Mouse (Mus musculus) heart, adult 2 months (tissue): ENCODE data around the gene Trp53i11. TPM values are rescaled to one million over a fixed set of nuclear protein-coding genes. Genes with fewer than 3 reads are reported as not detected.

ENCODE experiments used
- DNase-seq, 2 experiments: peaks; one replicate each; pipeline ENCODE4 v3.0.0; 2021
- H3K27ac ChIP-seq: fragments of 200-600 bp; 2 replicates; pipeline ENCODE4 v1.8.1; 2022
- H3K27me3 ChIP-seq: fragments of 200-500 bp; 2 replicates; pipeline ENCODE4 v1.6.1; 2012; ENCODE audit warnings: mild to moderate bottlenecking, low read length, inconsistent platforms, mixed read lengths; ENCODE audit not compliant: control insufficient read depth, insufficient read depth
- H3K36me3 ChIP-seq: fragments of 200-500 bp; 2 replicates; pipeline ENCODE4 v1.6.1; 2012; ENCODE audit warnings: low read length, inconsistent platforms; ENCODE audit not compliant: control insufficient read depth, insufficient read depth
- H3K4me1 ChIP-seq: fragments of 200-500 bp; 2 replicates; pipeline ENCODE4 v1.6.1; 2011; ENCODE audit warnings: low read length; ENCODE audit not compliant: control insufficient read depth, insufficient read depth
- H3K4me3 ChIP-seq: fragments of 200-600 bp; 2 replicates; pipeline ENCODE4 v1.8.1; 2022
- H3K79me2 ChIP-seq: fragments of 200-500 bp; replicated peaks from 2 replicates; pipeline ENCODE4 v1.6.1; 2012; ENCODE audit warnings: mild to moderate bottlenecking, inconsistent platforms, low read length, moderate library complexity, mixed read lengths; ENCODE audit not compliant: control insufficient read depth, insufficient read depth
- H3K9ac ChIP-seq: fragments of 200-500 bp; 2 replicates; pipeline ENCODE4 v1.6.1; 2012; ENCODE audit warnings: low read depth, mild to moderate bottlenecking, control low read depth, inconsistent platforms, low read length, mixed read lengths
- CTCF ChIP-seq: fragments of 200-600 bp; IDR thresholded peaks from 2 replicates; pipeline ENCODE4 v1.8.1; 2022; ENCODE audit warnings: antibody characterized with exemption, mild to moderate bottlenecking, moderate library complexity
- EP300 ChIP-seq: fragments of 200-500 bp; IDR thresholded peaks from 2 replicates; pipeline ENCODE4 v1.6.1; 2011; ENCODE audit warnings: low read depth, low read length, control low read depth; ENCODE audit not compliant: insufficient read depth
- POLR2A ChIP-seq: fragments of 200-500 bp; IDR thresholded peaks from 2 replicates; pipeline ENCODE4 v1.6.1; 2011; ENCODE audit warnings: mild to moderate bottlenecking, low read depth, low read length, control low read depth; ENCODE audit not compliant: insufficient read depth
- WGBS: fragments of 180-500 bp; shearing (Covaris S2); methylation state at CpG from one replicate; pipeline ENCODE4 v1.1.7; 2018; 5-methylcytosine and 5-hydroxymethylcytosine counted together
- intact Hi-C: fragments of 180-260 bp; cut with DNase I; formaldehyde crosslinking; loops from one replicate; pipeline ENCODE4 v1.15.1; 2025
- polyA plus RNA-seq: library from polyadenylated mRNA; depleted of rRNA; stranded (reverse); fragments of >200 nt; gene quantifications from 2 replicates; pipeline ENCODE4 v1.2.3, GENCODE M21; 2012
- total RNA-seq, 2 experiments: library from RNA; stranded (reverse); gene quantifications; 2 replicates each; pipeline ENCODE4 v1.2.3; 2021

The Trp53i11 gene
- total and polyA plus RNA-seq, 3 experiments, result 25.2 to 34.4 (median 33.2) TPM

GRCm38 (mm10) chr2:93170156-93170844 is 17.0 kb upstream of the Trp53i11 start:
- Histone ChIP-seq H3K9ac (no peak overlapping the region), H3K4me3 (no peak overlapping the region), H3K4me1 (peaks cover 15% of the 10 kb centered on the region), H3K27me3 (no peaks in the 10 kb centered on the region), H3K79me2 (no peaks in the 10 kb centered on the region), H3K36me3 (no peaks in the 10 kb centered on the region), H3K27ac (no peak overlapping the region)
- intact Hi-C loops, result no loop called here
- no peak for DNase-seq
- no peak for TF ChIP-seq POLR2A
- no peak for TF ChIP-seq EP300
- no peak for TF ChIP-seq CTCF
- 58% methylated on average over 19 of the region's 19 CpGs for WGBS

GRCm38 (mm10) chr2:93170845-93171200 is 16.5 kb upstream of the Trp53i11 start:
- no peaks in the 10 kb centered on the region for H3K36me3 ChIP-seq
- no peak for DNase-seq
- H3K27me3 ChIP-seq, result no peaks in the 10 kb centered on the region
- no peak overlapping the region for H3K27ac ChIP-seq
- no peak overlapping the region for H3K9ac ChIP-seq
- no peak overlapping the region for H3K4me3 ChIP-seq
- intact Hi-C loops, result no loop called here
- no peaks in the 10 kb centered on the region for H3K79me2 ChIP-seq
- TF ChIP-seq CTCF (no peak), POLR2A (no peak), EP300 (no peak)
- WGBS, result 75% methylated on average over 5 of the region's 5 CpGs
- H3K4me1 ChIP-seq, result peaks cover 15% of the 10 kb centered on the region

- H3K9ac ChIP-seq, result no peak overlapping the region
- H3K4me1 ChIP-seq, result peaks cover 7% of the 10 kb centered on the region
- no peak overlapping the region for H3K4me3 ChIP-seq
- no peak for DNase-seq
- 83% methylated on average over 6 of the region's 6 CpGs for WGBS
- H3K27me3 ChIP-seq, result no peaks in the 10 kb centered on the region
- intact Hi-C loops, result no loop called here
- no peaks in the 10 kb centered on the region for H3K36me3 ChIP-seq
- no peaks in the 10 kb centered on the region for H3K79me2 ChIP-seq
- H3K27ac ChIP-seq, result no peak overlapping the region
- no peak for TF ChIP-seq POLR2A
- TF ChIP-seq EP300, result no peak
- no peak for TF ChIP-seq CTCF
Measured at GRCm38 (mm10) chr2:93171929-93172328, 15.4 kb upstream of the Trp53i11 start.

GRCm38 (mm10) chr2:93172460-93172859 is 14.9 kb upstream of the Trp53i11 start:
- Histone ChIP-seq H3K27ac (no peak overlapping the region), H3K27me3 (no peaks in the 10 kb centered on the region), H3K4me1 (peaks cover 5% of the 10 kb centered on the region), H3K4me3 (no peak overlapping the region), H3K9ac (no peak overlapping the region), H3K36me3 (no peaks in the 10 kb centered on the region), H3K79me2 (no peaks in the 10 kb centered on the region)
- TF ChIP-seq POLR2A (no peak), EP300 (no peak), CTCF (no peak)
- WGBS, result 61% methylated on average over 5 of the region's 5 CpGs
- DNase-seq, result no peak
- intact Hi-C loops, result no loop called here

- intact Hi-C loops, result no loop called here
- Histone ChIP-seq H3K27ac (no peak overlapping the region), H3K27me3 (no peaks in the 10 kb centered on the region), H3K79me2 (no peaks in the 10 kb centered on the region), H3K36me3 (no peaks in the 10 kb centered on the region), H3K4me1 (peaks cover 5% of the 10 kb centered on the region), H3K4me3 (no peak overlapping the region), H3K9ac (no peak overlapping the region)
- 38% methylated on average over 5 of the region's 5 CpGs for WGBS
- DNase-seq, result no peak
- TF ChIP-seq EP300, result no peak
- TF ChIP-seq CTCF, result no peak
- no peak for TF ChIP-seq POLR2A
Measured at GRCm38 (mm10) chr2:93174159-93174558, 13.2 kb upstream of the Trp53i11 start.

GRCm38 (mm10) chr2:93175278-93175677 is 12.1 kb upstream of the Trp53i11 start:
- no peak for TF ChIP-seq POLR2A
- TF ChIP-seq EP300, result no peak
- TF ChIP-seq CTCF, result no peak
- peaks cover 5% of the 10 kb centered on the region for H3K4me1 ChIP-seq
- 36% methylated on average over 5 of the region's 5 CpGs for WGBS
- DNase-seq, result no peak
- no peaks in the 10 kb centered on the region for H3K79me2 ChIP-seq
- H3K27ac ChIP-seq, result 0 out of 2 replicates have a peak overlapping the region, but pooled peaks have one; percentile 7
- no peak overlapping the region for H3K4me3 ChIP-seq
- intact Hi-C loops, result no loop called here
- H3K27me3 ChIP-seq, result no peaks in the 10 kb centered on the region
- H3K36me3 ChIP-seq, result no peaks in the 10 kb centered on the region
- H3K9ac ChIP-seq, result no peak overlapping the region
